Mouse (Mus musculus) adipocyte (in vitro differentiated cells): ENCODE results near the gene Peg3.
"Not testable (repeated sequence)": the region's sequence is repeated elsewhere in the genome, so short reads cannot be mapped to it uniquely, and the experiment has no call there.

Experiments
- DNase-seq: peaks from one replicate; pipeline ENCODE4 v3.0.0-alpha.2; 2016; ENCODE audit warnings: low spot score

The Peg3 gene

DNA sequence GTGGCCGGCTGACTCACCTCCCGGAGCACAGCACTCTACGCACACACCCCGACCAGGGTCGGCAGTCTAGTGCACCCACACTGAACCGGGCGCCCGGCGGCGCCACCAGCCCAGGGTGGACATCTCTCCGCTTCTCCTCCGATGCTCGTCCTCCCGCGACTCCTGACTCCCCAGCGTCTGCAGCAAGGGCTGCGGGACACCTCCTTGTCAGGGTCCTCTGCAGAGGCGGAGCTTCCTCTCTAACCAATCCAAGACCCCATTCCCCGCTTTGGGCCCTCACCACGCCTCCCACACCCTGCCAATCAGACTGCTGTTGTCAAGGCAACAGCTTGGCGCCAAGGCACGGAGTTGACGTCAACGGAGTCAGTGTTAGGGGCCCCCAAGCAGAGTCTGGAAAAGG is at the start of gene Peg3, which contains the start of gene Usp29:
Gene Peg3 (minus strand): TSS at position 191 of the 400 bp plus-strand sequence.
Gene Usp29 (plus strand): TSS at position 338 of the 400 bp plus-strand sequence.
- peak; percentile 54 for DNase-seq

DNA sequence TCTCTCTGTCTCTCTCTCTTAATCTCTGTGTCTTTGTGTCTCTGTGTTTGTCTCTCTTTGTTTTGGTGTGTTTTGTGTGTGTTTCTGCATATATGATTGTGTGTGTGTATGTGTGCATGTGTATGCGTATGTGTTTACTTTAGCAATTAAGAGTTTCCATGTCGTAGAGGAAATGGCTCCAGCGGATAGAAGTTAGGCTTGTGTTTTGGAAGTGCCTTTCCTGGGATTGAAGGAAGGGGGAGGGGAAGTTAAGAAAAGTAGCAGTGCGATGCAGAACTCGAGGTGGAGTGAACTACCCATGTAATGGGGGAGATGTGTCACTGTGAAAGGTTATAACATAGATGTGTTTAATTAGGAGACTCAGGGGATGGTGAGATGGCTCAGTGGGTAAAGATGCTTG is 48.9 kb upstream of the Peg3 start:
- DNase-seq = no peak

DNA sequence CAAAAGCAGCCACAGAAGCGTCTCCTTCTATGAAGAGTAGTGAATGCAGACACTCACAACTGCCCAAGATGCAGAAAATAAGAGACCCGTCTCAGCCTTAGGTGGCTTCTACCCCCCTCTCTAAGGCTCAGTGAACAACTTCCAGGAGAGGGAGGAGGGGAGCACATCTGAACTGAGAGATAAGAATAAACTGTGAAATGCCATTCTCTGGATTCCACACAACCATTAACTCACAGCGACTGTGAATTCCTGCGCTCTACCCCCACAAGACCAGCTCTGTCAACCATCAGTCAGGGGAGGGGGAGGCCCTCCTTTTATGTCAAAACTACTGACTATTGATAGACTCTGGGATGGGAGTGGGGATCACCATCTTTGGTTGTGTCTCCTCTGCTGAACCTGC is 47.5 kb upstream of the Peg3 start:
- DNase-seq = no peak

DNA sequence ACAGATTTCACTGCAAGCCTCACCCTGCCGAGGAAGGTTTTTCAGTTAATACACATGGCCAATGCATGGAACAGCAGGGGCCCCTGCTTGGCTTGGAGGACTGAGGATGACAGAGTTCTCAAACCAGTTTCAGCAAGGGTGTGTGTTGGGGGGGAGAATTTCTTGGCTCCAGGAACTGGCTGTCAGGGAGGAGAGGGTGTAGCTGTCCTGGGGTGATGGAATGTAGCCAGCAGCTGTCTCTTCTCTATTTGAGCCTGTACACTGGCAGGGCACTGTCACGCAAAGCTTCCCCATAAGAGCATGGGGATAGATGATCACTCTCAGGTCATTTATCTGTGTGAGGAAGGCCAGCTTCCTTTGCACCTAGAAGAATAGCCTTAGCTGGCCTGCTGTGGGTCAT is 46.9 kb upstream of the Peg3 start:
- DNase-seq = no peak

DNA sequence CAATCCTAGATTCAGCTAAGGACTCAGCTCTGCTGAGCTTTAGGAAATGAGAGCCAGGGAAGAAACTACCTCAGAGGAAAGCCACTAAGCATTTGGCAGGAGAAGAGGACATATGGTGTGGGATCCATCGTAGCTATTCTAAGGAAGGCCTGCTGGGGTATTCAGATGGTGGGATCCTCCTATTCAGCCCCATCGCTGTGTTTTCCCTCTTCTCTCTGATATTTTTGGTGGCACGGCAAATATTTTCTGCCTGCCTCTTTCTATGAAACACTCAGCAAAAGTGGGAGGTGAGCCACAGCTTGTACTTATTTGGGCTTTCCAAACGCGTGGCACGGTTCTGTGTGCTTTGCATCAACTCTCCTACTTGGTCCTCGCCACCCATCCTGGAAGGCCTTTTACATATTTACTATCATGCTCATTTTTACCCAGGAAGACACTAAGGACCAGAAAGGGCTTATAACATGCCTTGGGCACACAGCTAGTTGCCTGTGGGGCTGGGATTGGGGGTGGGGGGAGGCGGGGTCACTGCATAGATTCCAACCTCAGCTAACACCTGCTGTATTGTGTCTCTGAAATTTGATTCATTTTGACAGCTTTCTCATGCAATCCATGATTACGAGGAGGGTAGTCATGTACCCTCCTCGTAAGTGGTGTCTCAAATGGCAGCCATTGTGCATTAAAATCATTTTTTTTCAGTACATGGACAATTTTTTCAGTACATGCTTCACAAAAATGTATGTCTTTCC is 46.3 kb upstream of the Peg3 start:
- no peak for DNase-seq

DNA sequence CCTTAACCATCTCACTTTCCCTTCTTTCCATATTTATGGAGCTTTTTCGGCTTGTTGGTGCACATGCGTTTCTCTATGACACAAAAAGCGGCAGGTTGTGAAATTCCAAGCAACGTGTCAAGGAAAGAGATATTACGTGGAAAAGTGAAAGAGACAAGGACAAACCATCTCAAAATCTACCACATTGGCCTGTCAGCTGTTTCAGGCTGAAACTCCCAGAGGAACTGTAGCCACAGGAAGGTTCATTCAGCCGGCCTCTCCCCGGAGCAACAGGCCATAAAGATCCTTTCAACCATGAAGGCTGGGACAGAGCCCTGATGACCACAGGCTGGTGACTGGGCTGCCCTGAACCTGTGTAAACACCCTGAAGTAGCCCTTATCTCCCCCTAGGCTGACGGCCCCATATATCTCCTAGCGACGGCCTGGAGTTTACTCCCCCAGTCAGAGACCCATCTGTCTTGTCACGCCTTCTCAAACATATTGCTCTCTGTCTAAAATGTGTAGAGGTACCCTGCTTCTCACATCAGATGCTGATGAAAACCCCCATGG is 43.7 kb upstream of the Peg3 start:
- not testable (repeated sequence) for DNase-seq

DNA sequence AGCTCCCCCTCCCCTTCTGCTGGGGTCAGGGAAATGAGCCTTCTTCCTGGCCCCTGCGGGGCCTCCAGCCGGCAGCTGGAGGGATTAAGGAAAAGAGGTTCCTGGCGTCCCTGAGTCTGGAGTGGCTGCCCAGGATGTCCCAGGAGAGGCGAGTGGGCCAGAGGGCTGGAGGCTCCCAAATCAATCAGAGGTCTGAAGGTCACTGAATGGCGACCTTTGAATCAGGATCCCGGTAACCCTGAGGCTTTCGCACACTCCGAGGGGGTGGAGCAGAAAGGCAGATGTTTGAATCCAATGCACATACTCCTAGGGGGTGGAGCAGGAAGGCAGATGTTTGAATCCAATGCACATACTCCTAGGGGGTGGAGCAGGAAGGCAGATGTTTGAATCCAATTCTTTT is 40.1 kb upstream of the Peg3 start:
- DNase-seq = no peak

DNA sequence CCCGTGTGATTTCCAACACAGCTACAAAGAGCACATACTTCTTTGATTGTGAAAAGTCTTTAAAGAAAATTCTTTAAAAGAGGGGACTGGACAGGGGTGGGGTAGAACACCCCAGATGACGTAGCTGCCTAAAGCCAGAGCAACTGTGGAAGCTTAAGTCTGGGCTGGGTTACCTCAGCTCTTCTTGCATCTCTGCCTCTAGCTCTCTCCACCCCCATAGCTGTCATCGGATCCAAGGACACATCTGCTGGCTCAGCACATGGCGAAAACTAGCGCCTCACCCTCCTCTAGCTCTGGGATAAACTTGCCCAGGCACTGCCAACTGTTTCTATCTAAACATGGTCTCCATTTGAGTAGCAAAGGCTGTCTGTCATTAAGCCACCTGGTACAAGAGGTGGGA is 35.0 kb upstream of the Peg3 start:
- DNase-seq = no peak

DNA sequence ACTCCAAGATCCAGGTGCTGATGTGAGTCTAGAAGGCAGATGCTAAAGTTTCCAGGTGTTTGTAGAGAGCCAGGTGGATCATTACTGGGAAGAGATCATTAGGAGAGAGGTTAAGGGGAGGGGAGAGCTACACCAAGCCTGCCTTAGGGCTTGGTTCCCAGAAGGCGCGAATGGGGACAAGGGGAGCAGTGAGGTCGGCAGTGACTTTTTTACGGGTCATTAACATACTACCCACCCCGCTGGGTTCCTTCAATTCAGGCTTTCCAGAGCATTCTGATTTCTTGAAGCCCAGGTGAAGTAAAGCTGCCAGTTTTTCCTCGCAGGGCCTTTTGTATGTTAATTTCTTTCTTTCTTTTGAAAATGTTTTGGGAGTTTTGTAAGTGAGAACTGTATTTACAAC is 29.9 kb upstream of the Peg3 start:
- no peak for DNase-seq

DNA sequence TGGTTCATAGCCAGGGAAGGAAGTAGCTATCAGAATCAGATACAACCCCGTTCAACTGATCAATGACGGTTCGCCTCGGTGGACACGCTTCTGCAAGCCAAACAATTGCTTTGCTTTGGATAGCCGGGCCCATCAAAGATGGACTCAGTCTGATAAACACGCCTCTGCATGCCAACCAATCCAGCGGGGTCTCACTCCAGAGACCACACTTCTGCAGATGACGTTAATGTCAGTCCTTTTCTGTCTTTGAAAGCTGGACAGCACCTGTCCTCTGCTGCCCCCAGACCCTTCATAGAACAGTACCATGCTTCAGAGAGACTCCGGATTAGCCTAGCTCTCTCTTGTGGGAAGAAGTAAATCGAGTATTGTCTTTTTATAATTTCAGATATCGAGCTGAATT is 29.5 kb upstream of the Peg3 start:
- no peak for DNase-seq

DNA sequence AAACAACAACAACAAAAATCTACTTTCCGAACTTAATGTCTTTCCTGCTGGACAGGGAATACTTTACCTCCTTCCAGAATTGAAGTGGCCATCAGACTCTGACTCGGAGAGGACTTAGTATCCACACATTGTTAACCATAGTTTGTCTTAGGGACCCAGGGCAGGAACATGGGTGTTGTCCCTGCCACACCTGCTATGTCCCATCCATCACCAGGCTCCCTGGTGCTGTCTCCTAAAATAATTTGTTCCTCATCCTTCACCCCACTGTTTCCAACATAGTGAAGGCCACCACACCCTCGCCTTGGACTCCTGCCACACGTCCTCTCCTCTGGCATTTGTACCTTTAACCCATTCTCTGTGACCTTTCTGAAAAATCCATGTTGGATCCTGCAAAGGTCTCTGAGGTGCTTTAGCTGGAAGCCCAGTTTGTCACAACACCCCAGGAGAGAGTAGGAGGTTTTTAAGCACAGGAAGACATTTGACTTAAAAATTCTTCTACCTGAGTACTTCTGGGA is 26.6 kb upstream of the Peg3 start:
- DNase-seq = no peak

DNA sequence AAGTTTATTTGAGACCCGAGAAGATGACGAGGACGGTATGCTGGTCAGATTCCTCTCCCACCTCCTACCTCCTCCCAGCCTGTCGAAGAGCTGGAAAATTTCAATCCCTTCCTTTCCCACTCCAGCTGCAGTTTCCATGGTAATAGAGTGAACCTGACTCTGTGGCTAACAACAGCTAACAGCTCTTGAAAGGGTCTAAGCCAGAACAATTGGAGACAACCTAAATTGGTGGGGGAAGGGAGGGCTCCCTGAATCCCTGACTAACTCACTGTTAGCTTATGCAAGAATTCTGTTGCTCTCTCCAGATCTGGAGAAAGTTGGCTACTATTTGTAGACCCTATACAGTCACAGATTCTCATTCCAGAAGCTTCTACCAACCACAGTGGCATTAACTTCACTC is 23.2 kb upstream of the Peg3 start:
- DNase-seq = no peak

DNA sequence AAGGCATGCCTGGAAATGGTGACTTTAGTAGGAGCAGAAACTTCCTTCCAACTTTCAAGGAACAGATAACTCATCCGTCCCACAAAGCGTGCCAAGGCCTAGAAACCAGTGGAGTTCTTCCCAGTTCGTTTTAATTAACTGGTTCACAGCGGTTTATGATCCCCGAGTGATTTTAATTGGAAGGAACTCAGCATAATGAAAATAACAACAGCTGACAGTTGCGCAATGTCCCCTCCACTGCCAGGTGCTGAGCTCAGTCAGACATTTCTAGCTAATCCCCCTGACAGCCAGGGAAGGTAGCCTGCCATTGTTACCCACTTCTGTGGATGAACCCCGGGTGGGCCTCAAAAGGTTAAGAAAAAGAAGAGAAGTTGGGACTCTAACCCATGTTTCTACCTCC is 19.0 kb upstream of the Peg3 start:
- DNase-seq = peak; percentile 15

DNA sequence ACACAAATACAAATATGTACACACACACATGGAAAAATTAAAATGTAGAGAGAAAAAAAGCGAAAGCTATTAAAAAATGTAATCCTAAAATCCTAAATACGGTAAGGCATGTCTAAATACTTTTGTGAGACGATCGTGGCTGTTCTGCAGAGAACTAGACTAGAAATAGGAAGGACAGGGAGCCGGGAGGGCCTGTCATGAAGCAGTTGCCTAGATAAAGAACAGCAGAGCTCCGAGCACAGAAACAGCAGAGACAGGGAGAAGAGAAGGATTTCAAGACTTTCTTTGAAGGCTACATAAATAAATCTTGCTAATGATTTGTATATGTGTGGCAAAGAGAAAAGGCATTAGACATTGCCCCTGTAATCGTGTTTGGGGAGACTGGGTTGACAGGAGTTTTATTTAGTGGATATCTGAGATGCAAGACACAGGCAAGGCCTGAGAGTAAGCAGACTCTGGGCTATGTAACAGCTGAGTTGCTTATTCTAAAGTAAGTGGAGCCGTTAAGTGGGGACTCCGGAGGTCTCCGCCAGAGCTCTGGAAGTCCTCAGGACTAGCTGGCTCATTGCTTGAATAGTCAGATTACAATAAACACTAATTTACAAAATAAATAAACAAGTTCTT is 14.2 kb upstream of the Peg3 start:
- no peak for DNase-seq

DNA sequence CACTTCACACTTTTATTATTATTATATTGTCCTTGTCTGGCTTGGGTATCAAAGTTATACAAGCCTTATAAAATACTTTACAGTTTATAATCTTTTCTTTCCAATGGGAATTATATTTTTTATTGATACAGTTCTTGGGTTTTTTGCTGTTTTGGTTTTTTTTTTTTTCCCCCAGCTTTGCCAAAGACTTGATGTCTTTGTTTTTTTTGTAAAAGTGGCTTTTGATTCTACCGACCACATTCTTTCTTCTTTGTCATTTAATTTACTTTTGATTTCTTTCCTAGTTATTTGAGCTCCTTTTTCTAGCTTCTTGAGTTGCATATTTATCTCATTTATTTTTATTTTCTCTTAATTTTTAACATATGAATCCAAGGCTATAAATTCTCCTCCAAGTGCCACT is 5.8 kb upstream of the Peg3 start:
- no peak for DNase-seq

DNA sequence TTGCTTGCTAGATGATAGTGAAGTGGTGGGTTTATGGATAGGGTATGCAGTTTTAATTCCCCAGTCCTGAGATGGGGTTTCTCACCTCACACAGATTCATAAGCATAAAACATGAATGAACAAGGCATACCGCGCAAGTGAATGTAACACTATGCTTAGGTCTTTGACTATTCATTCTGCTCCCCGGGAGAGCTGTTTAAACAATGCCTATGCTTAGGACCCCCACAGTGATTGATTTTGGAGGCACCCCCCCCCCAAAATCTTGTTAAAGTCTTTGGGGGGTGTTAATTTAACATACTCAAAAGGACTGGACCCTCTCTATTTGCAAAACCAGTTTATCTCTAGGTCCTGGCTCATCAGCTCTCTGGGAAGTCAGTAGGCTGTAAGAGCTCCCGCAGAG is 1.7 kb upstream of the Peg3 start:
- DNase-seq = no peak

DNA sequence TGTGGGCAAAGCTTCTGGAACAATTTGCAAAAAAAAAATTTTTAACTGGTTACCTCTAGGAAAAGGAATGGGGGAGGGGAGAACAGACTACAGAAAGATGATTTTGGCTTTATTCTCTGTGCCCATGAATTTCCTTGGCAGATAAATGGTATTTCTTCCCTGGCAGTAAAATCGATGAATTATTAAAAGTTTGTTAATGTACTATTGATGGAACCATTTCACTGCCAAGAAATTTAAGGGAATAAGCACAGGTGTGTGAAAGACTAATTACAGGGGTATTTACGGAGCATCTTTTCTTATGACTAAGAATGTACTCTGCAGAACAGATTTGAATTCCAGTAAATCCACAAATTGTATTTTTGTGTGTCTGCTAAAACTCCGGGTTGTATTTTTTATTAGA is 1.1 kb upstream of the Peg3 start:
- DNase-seq = no peak

DNA sequence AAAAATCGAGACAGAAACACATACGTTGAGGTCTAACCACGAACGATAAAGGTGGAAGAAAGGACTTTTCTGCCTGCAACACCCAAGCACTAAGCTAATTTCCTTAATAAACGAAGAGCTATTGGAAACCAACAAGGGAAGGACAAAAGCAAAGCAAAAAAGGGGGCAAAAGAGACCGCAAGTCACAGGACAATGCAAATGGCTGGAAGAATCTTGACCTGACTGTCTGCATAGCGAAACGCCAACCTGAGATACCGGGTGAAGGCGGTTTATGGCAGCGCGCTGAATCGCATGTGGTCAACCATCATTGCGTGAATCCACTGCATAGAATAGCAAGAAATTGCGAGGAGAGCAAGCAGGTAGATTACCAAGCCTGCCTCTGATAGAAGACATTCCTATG is 570 bp upstream of the Peg3 start:
- no peak for DNase-seq

DNA sequence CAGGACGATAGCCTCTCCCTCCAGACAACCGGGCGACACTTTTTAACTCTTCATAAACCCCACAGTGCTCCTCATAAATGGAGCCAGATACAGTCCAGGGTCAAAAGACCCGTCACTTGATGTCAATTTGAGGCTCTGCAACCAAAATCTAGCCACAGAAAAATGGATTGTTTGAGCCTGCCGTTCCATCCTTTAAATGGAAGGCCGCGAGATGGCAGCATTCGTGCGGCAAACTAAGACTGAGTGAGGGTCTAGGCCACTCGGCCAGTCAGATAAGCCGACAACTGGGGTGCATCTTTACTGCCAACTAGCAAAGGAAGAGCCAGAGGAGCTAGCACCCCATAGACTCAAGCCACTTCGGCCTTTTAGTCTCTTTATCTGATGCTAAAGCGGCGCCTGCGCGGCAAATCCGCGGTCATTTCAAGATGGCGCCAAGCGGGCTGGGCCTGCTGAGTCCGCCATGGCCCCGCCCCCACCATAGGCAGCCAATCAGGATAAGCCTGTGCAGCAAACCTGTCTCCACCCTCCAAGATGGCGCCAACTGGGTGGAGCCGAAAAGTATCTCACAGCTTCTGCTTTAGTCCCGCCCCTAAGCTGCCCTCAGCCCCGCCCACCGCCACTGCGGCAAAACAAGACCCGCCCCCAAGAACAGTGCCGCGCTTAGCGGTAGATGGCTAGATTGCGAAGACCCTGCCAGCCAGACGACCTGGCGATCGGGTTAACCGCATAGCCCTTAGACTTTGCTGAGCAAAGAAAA is 992 bp downstream of the Peg3 start:
- peak; percentile 95 for DNase-seq

DNA sequence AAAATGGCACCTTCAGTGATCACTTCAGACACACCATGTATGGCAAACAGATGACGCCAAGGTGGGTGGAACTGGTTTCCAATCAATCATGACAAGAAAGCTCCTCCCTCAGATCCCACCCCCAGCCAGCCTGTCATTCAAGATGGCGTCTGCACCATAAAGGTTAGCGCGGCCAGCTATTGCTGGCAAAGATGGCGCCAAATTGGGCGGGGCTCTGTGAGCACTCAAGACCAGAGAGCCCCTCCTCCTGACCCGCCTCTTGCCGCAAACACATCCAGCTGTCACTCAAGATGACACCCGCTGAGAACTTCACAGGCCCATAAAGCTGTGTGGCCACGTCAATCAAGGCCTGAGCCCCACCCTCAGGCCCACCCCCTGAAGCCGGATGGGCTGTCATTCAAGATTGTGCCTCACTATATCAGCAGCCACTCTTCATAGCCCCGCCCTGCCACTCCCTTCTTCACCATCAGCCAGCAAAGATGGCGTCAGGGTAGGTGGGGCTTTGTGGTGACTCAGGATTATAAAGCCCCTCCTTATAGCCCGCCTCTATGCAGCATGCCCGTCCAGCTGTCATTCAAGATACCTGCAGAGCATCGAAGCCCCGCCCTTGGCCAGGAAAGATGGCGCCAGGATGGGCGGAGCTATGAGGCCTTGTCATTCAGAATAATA is 1.8 kb downstream of the Peg3 start:
- DNase-seq = peak; percentile 94

DNA sequence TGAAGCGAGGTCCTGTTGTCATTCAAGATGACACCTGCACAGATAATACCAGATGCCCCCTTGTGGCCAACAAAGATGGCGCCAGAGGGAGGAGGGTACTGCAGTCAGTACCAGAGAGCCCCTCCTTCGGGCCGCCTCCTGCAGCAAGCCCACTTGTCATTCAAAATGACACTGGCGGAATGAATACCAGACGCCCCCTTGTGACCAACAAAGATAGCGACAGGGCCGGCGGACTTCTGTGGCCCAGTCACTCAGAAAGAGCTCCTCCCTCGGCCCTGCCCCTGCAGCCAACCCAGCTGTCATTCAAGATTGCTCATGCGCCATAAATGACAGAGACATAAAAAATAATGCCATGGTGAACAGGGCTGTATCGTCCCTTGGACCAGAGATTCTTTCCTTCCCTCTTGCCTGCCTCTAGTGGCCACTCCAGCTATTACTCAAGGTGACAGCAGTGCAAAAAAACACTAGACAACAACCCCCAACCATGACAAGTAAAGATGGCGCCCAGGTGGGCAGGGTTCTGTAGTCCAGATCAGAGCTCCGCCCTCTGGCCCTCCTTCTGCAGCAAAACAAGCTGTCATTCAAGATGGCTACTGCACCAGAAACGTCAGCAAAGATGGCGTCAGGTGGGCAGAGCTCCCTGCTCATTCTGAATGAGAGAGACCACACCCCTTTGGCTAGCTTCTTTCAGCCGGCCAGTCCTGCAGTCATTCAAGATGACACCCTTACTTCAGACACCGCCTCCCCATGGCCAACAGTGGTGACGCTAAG is 2.7 kb downstream of the Peg3 start:
- peak; percentile 91 for DNase-seq
